Mouse (Mus musculus): ENCODE results near the gene Grik1.

- TF ChIP-seq CTCF (conservative IDR thresholded peaks at IDR 0.05; ENCODE audit: low read length): no peak
- no peak for TF ChIP-seq POU5F1 (IDR thresholded peaks at IDR 0.05; ENCODE audit: borderline replicate concordance, low read length)
Measured at GRCm38 (mm10) chr16:87915156-87915555, 374.9 kb downstream of the Grik1 start.
